Mouse (Mus musculus): Measurements from ENCODE around the gene Klrb1.

The Klrb1 gene

GRCm38 (mm10) chr6:128734896-128735295 lies 12.0 kb upstream of the Klrb1 start:
- no peak for DNase-seq (ENCODE audit: low spot score in 2 of 2)

GRCm38 (mm10) chr6:128733908-128734679 lies 11.2 kb upstream of the Klrb1 start:
- no peak for DNase-seq (ENCODE audit: low spot score in 2 of 2)

- no peak for DNase-seq (ENCODE audit: low spot score in 2 of 2)
Observed at GRCm38 (mm10) chr6:128732032-128732431, 9.2 kb upstream of the Klrb1 start.

- DNase-seq (ENCODE audit: low spot score in 2 of 2) = no peak
Observed at GRCm38 (mm10) chr6:128701691-128702090, 21.2 kb downstream of the Klrb1 start.

GRCm38 (mm10) chr6:128679574-128679973 lies 43.3 kb downstream of the Klrb1 start:
- no peak for DNase-seq (ENCODE audit: low spot score in 2 of 2)

GRCm38 (mm10) chr6:128669936-128670335 lies 52.9 kb downstream of the Klrb1 start:
- no peak for DNase-seq (ENCODE audit: low spot score in 2 of 2)

GRCm38 (mm10) chr6:128662206-128662605 lies 60.7 kb downstream of the Klrb1 start, which contains the start of gene Clec2h:
TSS of gene Clec2h (plus strand) at chr6:128662385.
- DNase-seq (ENCODE audit: low spot score in 2 of 2) = no peak

- no peak for DNase-seq (ENCODE audit: low spot score in 2 of 2)
Observed at GRCm38 (mm10) chr6:128661249-128661648, 61.6 kb downstream of the Klrb1 start.
